Mouse (Mus musculus) adrenal gland, adult 8-10 months (tissue): ENCODE data around the gene Ncf1. TPM values are rescaled to one million over a fixed set of nuclear protein-coding genes. Genes with fewer than 3 reads are reported as not detected.

ENCODE experiments used
- DNase-seq: peaks from one replicate; pipeline ENCODE4 v3.0.0; 2022
- total RNA-seq, 4 experiments: library from RNA; stranded (reverse); gene quantifications; 2 replicates each; pipeline ENCODE4 v1.2.4; 2022

Ncf1 gene
- total RNA-seq, 4 experiments from 2014 or later, result 6.7 to 10.7 (median 8.3) TPM

DNA sequence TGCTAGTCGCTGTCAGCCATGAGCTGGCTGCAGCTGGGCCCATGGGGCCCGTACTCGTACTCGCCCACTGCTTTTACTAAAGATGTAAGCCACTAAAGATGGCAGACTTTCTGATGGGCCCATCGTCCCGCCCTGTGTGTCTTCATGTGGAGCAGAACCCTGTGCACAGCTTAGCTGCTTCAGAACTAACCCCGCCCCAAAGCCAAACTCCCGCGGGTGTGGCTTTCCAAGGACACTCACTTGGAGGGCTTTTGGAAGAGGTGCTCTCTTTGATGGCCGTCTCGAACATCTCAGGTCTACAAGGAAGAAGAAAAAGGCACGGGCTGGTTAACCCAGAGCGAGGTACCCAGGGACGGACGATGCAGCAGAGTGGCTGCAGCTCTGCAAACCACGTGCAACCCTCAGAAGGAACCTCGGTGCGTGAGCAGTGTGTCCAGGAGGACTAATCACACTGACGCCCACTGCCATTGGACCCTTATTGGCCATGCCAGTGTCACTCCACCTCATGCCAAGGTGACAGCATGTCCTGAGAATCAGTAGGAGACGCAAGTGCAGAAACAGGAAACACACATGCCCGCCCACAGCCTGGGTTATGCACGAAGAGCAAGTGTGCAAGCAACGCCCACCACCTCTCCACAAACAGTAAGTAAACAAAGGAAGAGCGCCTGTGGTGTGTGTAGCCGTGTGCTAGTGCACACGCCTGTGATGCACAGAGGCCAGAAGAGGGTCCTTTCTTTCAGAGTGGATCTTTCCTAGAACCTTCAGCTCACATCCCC lies 14.4 kb upstream of the Ncf1 start:
- DNase-seq, result no peak

DNA sequence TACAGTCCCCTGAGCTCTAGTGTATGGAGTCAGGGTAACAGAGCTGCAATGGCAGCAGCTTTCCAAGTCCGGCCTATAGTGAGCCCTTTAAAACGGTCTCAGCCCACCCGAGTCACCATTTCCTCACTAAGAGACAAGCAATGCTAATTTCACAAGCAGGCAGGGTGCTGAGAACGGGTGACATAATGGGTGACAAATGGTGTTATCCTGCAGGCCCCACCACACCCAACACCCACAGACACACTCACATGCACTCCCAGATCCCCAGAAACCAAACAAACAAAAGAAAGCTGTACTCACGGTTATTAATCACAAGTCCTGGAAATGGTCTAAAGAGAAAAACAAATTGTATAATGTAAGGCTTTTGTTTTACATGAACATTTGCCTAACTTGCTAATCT lies 12.4 kb upstream of the Ncf1 start:
- DNase-seq, result no peak

DNA sequence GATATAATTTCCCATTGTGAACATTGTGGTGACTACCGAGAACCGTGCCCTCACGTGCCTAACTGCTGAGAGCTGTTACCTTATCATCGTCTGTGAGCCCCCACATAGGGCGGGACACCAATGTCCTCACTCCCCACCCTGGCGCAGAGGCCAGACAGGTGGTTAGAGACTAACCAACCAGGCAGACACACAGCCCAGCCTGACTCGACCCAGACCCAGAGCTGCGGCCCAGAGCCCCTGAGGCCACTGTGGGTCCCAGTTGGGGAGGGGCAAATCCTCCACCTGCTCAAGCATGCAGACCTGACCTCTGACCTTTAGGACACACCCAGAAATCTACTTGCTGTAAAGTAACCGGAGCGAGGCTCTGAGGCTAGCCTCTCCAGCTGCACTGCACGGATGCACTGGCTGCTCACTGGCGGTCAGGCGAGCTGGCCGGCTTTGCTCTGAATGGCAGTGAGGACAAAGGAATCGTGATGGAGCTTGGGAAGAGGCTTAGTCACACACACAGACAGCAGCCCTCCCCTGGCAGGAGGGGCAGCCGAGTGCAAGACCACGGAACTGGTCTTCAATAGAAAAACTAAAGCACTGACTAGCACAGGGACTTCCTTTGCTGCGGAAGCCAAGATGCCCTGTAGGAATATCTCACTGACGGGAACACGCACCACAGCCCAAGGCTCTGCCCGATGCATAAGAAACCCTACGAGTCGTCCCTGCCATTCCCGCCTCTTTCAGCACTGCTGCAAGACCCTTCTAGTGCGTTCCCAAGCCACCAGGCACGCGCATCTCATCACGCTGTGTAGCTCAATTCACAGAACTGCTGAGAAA lies 8.7 kb upstream of the Ncf1 start:
- no peak for DNase-seq

DNA sequence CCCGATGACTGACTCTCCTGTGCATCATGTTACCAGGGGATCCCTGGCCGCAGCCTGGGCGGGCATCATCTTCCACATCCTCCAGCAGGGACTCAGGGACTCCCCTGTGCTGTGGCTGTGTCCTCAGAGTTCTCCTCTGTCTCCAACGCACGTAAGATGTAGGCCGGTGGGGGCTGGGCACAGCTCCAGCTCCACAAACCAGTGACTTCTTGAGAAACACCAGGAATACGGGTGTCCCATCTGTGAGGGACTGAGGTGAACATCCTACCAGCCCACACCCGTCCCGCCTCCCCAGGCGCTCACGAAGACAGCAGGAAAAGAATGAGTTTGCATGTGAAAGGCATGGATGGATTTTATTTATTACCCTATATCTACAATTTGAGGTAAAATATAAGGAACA lies 8.1 kb upstream of the Ncf1 start:
- no peak for DNase-seq

DNA sequence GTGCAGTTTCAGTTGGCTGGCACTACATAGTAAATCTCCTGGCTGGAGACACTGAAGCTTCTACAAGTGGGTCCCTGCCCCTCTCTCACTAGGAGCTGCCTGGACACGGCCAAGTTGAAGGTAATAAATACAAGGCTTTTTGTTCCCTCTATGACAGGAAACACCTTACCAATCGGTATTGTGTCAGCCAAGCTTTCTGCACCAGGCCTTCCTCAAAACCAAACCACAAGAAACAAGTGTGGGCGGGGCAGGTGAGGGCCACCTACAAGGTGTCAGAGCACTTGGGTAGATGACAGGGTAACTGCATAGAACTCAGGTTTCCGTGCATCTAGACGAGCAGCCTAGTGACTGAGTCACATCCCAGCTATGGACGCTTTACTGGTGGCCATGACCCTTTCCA lies 7.4 kb upstream of the Ncf1 start:
- DNase-seq, result no peak

DNA sequence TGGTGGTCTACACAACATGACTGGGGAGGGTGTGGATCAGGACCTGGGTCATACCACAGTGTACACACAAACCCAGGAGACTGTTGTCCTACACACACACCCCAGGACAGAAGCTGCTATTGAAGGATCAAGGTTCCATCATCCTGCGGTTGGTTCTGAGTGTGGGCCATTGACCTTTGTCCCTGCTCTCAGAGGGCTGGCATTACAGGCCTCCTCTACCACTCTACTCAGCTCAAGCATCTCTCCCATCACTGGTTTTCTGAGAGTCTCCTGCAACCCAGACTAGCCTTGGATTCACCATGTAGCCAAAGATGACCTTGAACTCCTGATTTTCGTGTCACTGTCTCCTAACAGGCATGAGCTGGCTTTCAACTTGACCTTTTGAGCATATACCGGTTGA lies 6.8 kb upstream of the Ncf1 start:
- no peak for DNase-seq

DNA sequence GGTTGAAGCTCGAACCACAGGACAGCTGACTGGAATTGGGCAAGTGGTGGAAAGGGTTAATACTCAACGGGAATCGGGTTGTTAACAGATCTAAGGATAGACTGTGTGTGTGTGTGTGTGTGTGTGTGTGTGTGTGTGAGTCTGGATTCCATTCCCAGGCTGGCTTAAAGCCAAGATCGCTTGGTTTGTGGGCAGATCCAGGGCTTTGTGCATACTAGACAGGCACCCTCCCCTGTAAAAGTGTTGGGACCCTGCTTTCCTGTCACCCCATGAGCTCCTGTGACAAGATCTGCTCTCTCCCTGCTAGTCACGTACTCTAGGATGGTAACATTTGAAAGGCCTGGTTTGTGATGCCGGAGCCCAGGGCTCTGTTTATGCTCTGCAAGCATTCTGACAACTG lies 5.7 kb upstream of the Ncf1 start:
- no peak for DNase-seq

DNA sequence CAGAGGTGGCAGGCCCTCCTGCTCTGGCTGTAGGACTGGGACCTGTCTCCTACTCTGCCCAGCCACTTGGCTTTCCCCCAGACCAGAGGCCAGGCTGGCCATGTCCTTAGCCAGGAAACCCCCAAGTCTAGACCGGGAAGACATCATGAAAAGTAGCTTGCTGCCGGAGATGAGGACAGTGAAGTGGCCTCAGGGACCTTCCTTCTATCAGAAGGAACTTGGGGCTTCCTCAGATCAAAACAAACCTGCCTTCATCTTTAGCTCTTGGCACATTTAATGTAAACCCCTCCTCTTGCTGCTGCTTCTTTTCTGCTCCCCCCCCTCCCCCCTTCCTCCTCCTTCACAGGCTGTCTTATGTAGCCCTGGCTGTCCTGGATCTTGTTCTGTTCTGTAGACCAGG lies 4.8 kb upstream of the Ncf1 start:
- DNase-seq, result no peak

DNA sequence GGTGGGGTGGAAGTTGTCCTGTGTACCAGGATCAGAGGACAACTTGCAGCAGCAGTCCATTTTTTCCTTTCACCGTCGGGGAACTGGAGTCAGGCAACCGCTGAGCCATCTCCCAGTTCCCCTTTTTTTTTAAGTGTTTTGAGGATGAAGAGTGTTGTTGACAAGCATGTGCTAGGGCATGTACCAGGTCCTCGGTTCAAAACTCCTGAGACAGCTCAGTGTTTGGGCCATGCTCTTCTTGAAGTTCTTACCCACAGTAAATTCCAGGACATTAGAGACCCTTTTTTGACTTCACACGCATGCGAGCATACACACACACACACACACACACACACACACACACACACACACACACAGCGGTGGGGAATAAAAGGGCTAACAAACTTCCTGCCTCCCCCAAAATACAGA lies 3.8 kb upstream of the Ncf1 start:
- no peak for DNase-seq

DNA sequence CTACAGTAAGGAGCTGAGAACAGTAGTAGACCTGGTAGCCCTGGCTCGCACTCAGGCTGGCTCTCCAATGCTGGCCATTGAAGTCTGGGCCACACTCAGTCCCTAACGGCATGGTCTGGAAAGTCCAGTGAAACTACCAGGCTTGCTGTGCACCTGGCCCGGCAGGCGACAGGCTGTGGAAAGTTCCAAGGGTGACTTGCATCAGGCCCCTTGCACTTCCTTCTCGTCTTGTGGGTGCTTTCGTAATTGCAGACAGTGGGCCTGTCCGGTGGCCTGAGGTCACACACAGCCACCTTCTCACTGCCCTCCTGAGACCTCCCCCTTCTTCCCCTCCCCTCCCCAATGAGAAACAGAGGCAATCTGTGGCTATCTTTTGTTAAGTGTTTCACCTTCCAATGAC lies 3.1 kb upstream of the Ncf1 start:
- no peak for DNase-seq

DNA sequence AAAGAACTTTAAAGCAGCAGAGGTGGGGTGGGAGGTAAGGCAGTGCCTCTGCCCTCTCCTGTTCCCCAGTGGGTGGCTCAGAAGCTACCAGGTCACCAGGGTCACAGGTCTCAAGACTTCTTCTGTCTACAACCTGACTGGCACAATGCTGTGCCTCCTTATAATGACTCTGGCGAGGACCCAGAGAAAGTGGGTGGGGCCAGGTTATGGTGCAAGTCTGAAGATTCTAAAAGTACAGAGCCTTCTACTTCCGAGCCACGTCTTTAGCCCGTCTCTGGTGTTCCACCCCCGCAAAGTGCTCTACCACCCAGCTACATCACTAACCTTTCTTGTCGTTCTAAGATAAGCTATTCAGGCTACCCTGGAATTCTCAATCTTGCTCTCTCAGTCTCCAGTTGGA lies 2.7 kb upstream of the Ncf1 start:
- no peak for DNase-seq

DNA sequence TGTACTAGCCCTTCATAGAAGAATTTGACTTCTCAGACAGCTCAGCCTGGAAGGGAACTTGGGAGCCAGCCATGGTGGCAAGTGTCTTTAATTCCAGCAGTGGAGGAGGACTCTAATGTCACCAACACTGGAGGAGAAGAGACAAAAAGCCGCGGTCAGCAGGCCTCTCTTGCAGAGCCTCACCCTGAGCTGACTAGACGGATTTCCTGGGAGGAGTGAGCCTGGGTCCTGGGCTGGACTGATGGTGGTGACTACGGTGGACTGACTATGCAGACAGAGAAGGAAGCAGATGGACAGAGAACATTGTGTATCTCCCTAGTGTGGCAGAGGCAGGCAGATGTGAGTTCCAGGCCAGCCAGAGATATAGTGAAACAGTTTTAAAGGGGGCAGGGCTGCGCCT lies 2.0 kb upstream of the Ncf1 start:
- DNase-seq, result no peak

DNA sequence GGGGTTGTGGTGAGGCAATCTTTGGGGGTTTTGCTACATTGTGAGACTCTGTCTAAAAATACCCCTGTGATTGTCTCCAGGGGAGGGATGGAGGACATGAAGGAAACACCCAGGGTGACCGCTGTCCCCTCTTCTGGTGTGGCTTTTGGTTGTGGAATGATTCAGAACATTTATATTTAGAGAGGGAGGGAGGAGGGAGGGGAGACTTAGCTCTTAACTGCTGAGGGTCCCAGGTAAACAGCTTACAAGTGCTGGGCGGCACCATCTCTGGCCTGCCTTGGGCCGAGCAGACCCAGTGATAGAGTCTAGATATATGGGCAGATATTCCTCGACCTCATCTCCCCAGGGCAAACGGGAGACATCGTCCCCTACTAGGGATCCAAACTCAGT lies 1.2 kb downstream of the Ncf1 start:
- no peak for DNase-seq

DNA sequence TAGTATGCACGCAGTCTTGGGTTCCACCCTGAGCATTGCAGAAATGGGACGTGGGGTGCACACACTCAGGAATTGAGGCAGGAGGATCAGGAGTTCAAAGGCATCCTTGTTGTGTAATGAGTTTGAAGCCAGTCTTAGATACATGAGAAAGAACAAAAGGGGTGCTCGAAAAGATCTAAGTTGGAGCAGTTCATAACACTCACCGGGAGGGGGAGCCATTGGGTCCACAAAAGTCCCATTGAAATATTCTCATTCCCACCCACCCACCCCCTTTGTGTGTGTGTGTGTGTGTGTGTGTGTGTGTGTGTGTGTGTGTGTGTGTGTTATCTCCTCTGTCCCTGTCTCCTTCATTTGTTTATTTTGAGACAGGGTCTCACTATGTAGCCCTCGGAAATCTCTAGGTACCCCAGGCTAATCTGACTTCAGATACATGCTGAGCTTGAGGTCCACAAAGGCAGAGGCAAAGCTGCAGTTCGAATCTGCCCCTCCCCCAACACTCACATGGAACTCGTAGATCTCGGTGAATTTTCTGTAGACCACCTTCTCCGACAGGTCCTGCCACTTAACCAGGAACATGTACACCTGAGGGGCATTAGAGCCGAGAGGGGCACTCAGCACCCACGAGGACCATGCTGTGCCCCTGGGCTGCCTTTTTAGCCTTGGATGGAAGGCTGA lies 1.7 kb downstream of the Ncf1 start:
- no peak for DNase-seq

DNA sequence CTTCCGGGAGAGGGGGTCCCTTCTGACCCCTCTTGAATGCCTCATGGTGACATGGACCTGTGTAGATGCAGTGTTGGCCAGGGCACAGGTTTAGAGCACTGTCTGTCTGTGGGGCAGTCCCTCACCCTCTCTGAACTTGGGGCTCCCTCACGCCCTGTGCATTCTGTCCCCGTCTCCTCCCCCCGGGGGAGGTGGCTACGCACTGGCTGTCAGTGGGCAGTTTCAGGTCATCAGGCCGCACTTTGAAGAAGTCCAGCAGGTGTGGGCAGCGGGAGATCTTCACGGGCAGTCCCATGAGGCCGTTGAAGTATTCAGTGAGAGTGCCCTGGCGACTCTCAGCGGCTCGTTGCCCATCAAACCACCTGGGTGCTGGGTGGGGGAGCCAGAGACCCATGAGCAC lies 2.5 kb downstream of the Ncf1 start:
- no peak for DNase-seq

DNA sequence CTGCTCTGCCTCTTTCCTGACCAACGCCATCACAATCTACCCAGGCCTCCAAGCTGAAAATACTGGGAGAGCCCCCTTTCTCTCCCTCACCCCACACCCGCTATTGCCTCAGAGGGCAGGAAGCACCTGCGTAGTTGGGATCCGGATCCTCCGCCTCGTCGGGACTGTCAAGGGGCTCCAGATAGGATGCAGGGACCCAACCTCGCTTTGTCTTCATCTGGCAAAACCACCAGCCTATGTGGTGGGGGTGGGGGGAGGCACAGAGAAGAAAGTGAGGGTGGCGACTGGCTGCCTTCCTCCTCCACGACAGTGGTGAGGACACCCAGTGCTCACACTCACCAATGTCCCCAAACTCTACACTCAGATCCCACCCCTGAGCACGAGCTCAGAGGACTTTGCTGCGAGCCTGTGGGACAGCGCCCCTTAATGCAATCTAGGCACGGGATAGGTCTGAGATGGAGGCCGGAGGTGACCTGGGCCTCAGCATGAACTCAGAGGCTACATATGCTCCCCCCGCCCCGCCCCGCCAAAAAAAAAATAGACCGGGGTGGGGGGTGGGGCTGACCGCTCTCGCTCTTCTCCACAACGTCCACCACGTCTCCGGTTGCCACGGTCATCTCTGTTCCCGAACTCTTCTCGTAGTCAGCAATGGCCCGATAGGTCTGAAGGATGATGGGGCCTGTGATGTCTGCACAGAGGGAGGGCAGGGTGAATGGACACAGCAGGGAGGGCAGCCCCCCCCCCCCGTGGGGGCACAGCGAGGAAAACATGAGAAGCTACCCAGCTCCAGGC lies 4.1 kb downstream of the Ncf1 start:
- DNase-seq, result no peak

DNA sequence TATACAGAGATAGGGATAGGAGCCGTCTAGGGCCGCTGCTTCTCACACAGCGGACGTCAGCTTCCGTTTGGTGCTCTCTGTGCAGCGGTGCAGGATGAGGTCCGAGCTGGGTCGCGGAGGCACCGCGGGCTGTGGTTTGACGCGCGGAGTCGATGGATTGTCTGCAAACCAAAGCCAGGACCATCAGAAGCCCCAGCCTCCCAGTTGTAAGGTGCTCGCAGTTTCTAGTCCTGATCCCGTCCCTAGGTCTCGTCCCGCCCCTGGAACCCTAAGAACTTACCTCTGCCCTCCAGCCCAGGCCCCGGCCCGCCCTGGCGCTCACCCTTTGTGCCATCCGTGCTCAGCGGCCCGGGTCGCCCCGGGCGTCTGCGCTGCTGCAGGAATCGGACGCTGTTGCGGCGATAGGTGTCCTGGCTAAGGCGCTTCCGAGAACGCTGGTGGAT lies 7.7 kb downstream of the Ncf1 start:
- no peak for DNase-seq

DNA sequence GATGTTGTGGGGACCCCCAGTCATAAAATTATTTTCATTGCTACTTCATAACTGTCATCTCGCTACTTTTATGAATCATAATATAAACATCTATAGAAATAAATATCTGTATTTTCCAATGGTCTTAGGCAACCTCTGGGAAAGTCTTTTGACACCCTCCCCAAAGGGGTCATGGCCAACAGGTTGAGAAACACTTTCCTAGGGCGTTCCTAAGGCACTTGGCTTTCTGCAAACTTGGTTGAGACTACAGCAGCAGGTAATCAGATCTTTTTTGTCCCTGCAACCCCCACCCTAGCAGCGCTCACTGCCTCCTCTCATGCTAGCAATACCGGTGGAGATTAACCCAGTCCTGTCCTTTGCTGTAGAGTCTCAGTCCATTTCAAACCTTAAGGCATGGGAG lies 8.1 kb downstream of the Ncf1 start:
- DNase-seq, result no peak

DNA sequence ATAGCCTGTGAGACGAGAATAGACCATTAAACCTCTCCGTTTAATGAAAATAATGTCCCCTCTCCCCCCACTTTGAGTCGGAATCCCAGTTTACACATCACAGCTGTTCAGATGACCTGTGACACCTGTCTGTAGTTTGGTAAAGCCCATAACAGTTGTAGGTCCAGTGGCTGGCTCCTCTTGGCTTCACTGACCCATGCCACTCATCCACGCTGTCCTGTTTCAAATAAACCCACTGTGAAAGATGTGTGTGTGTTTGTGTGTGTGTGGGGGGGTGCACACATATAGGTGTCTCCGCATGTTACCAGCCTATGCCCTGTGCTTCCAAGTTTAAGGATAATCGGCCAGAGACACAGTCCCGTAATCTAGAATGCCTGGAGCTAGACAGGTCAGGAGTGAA lies 11.5 kb downstream of the Ncf1 start:
- DNase-seq, result no peak

DNA sequence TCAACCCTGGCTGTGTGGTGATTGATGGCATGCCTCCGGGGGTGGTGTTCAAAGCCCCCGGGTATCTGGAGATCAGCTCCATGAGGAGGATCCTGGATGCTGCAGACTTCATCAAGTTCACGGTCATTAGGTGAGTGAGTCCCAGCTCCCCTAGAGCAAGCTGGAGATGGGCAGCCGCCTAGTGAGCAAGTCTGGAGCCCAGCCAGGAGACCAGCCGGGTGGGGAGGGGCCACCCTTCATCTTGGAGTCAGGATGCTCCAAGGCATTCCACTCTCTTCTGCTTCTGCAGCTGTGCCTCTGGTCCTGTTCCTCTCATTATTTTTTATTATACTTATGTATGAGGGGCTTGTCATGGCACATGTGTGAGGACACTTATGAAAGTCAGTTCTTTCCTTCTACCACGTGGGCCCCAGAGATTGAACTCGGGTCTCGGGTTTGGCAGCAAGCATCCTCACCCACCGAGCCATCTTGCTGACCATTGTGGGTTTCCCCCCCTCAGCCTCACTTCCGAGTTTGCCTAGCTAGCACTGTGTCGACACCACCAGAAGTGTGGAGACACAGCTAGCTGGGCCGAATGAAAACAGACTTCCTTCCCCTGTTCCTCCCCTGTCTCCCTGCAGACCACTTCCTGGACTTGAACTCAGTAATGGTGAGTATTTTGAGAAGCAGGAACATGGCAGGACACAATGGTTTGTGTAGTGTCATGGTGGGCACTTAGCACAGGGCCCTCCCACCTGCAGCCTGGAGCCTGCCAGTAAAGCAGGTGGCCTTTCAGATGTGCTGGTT lies 15.2 kb downstream of the Ncf1 start:
- DNase-seq, result no peak

DNA sequence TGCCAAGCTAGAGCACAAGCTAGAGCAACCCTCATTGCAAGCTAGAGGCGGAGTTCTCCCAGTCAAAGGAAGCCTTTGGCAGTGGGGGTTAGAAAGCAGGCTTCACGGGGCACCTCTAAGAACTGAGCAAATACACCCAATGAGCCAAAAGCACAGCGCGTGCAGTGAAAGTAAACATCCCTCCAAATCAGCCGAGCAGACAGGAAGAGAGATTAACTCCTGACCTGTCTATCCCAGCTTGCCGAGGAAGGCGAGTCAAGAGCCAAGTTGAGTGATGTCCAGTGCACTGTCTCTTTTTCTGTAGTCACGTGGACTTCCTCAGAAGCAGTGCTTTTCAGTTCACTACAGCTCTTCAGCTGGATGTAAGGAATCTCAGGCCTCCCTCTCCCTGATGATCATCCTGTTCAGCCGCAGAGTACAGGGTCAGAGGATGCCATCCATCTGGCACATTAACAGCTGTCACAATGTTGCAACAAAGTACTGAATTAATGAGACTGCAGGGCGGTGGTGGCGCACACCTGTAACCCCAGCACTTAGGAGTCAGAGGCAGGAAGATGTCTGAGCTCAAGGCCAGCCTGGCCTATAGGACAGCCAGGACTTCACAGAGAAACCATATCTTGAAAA lies 19.4 kb downstream of the Ncf1 start:
- DNase-seq, result no peak
